Mouse (Mus musculus): ENCODE measurements around the gene Zfp853.

DNA sequence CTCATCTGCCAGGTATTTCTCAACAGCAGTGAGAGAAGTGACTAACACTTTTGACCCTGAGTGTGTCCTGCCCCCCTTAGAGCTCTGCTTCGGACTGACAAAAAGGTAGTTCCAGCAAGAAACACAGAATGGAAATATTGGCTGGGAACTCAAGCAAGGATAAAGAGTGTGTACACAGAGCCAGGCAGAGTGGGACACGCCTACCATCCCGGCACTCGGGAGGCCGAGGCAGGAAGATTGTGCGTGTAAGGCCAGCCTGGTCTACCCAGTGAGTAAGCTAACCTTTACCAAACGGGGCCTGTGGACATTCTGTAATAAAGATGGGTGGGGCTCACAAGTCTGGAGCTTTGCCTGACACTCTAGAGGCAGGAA lies 41.7 kb upstream of the Zfp853 start:
- TF ChIP-seq CTCF (IDR thresholded peaks at IDR 0.05; ENCODE audit: low read depth, low read length) (no peak), EP300 (IDR thresholded peaks at IDR 0.05; ENCODE audit: insufficient read depth, low read depth, low read length) (no peak)

All from ES-Bruce4 (cell line).